Comparison of ENCODE assay signal across 23 mouse cellular contexts in genomic region chr16:38920488-38920887, GRCm38 (mm10). TPM values are rescaled to one million over a fixed set of nuclear protein-coding genes. Genes with fewer than 3 reads are reported as not detected.
DNase-seq lines count a peak whose midpoint lies in the region; ATAC-seq lines count a peak whose summit lies in the region.
"Had no signal": no experiment of that assay in that cellular context is flagged by ENCODE, and none has a peak within 500 bp of the region (broad histone marks: within the 10 kb centered on the region; RNA-seq: fewer than 3 reads in every experiment).

No protein-coding gene starts in this region.

- H3K9ac ChIP-seq in hindbrain, embryonic 15.5 days, result no peak overlapping the region
- H3K9ac ChIP-seq in hindbrain, embryonic 12.5 days, result no peak overlapping the region
- H3K9ac ChIP-seq in neural tube, embryonic 13.5 days, result no peak overlapping the region
- no peak overlapping the region for H3K9ac ChIP-seq in neural tube, embryonic 14.5 days (replicated peaks; ENCODE audit: low read depth, low read length)
- H3K9ac ChIP-seq: embryonic facial prominence, embryonic 15.5 days; heart, embryonic 13.5 days had no signal

- peaks cover 9% of the 10 kb centered on the region for H3K4me1 ChIP-seq in hindbrain, embryonic 15.5 days (replicated peaks)
- H3K4me1 ChIP-seq in hindbrain, embryonic 12.5 days, result 0 out of 2 replicates have a peak, but pooled peaks cover 6% of the 10 kb centered on the region
- H3K4me1 ChIP-seq in neural tube, embryonic 13.5 days (replicated peaks), result peaks cover 9% of the 10 kb centered on the region
- H3K4me1 ChIP-seq in neural tube, embryonic 14.5 days (ENCODE audit: control insufficient read depth, insufficient read depth, low read length), result no peaks in the 10 kb centered on the region

- H3K4me2 ChIP-seq in hindbrain, embryonic 15.5 days, result no peak overlapping the region
- H3K4me2 ChIP-seq in hindbrain, embryonic 12.5 days (replicated peaks), result no peak overlapping the region
- no peak overlapping the region for H3K4me2 ChIP-seq in neural tube, embryonic 13.5 days
- no peak overlapping the region for H3K4me2 ChIP-seq in neural tube, embryonic 14.5 days (ENCODE audit: low read depth, low read length)
- H3K4me2 ChIP-seq: embryonic facial prominence, embryonic 15.5 days; heart, embryonic 13.5 days had no signal

- WGBS in hindbrain, embryonic 15.5 days, result 69% methylated on average over 5 of the region's 5 CpGs
- WGBS in hindbrain, embryonic 12.5 days, result 82% methylated on average over 5 of the region's 5 CpGs
- WGBS in neural tube, embryonic 13.5 days, result 67% methylated on average over 5 of the region's 5 CpGs
- 79% methylated on average over 5 of the region's 5 CpGs for WGBS in neural tube, embryonic 14.5 days

- no peaks in the 10 kb centered on the region for H3K9me3 ChIP-seq in hindbrain, embryonic 15.5 days
- no peaks in the 10 kb centered on the region for H3K9me3 ChIP-seq in hindbrain, embryonic 12.5 days (replicated peaks)
- H3K9me3 ChIP-seq in neural tube, embryonic 13.5 days, result no peaks in the 10 kb centered on the region
- no peaks in the 10 kb centered on the region for H3K9me3 ChIP-seq in neural tube, embryonic 14.5 days (ENCODE audit: control insufficient read depth, low read length)
- H3K9me3 ChIP-seq: embryonic facial prominence, embryonic 15.5 days; forebrain, embryonic 10.5 days; heart, embryonic 13.5 days had no signal

- peak; percentile 78 for ATAC-seq in hindbrain, embryonic 15.5 days (ENCODE audit: low FRiP score, low read depth)
- no peak for ATAC-seq in hindbrain, embryonic 12.5 days (ENCODE audit: low FRiP score)
- peak; percentile 52; the same call in 1 of the 2 replicates for ATAC-seq in neural tube, embryonic 13.5 days (ENCODE audit: low read depth)
- ATAC-seq in neural tube, embryonic 14.5 days (ENCODE audit: low read depth), result peak; percentile 31; the same call in 1 of the 2 replicates
- ATAC-seq in megakaryocyte, adult 5-6 weeks (ENCODE audit: poor library complexity, severe bottlenecking), result no peak
- ATAC-seq: forebrain, embryonic 14.5 days; inflammation-experienced regulatory T-cells, adult 6 months had no signal

- no peaks in the 10 kb centered on the region for H3K36me3 ChIP-seq in hindbrain, embryonic 15.5 days
- H3K36me3 ChIP-seq in hindbrain, embryonic 12.5 days, result no peaks in the 10 kb centered on the region
- H3K36me3 ChIP-seq in neural tube, embryonic 13.5 days, result no peaks in the 10 kb centered on the region
- H3K36me3 ChIP-seq in neural tube, embryonic 14.5 days (ENCODE audit: control insufficient read depth, insufficient read depth, low read length), result no peaks in the 10 kb centered on the region
- H3K36me3 ChIP-seq: embryonic facial prominence, embryonic 15.5 days; forebrain, embryonic 10.5 days; heart, embryonic 13.5 days had no signal

- no peak overlapping the region for H3K27ac ChIP-seq in hindbrain, embryonic 15.5 days (replicated peaks)
- H3K27ac ChIP-seq in hindbrain, embryonic 12.5 days, result no peak overlapping the region
- H3K27ac ChIP-seq in neural tube, embryonic 13.5 days (replicated peaks), result no peak overlapping the region
- no peak overlapping the region for H3K27ac ChIP-seq in neural tube, embryonic 14.5 days (ENCODE audit: low read depth, low read length)
- H3K27ac ChIP-seq: embryonic facial prominence, embryonic 15.5 days; forebrain, embryonic 10.5 days; gastrocnemius, adult 2 months; heart, embryonic 13.5 days had no signal

- no peak for DNase-seq in neural tube, embryonic 10.5 days (ENCODE audit: extremely low spot score, low spot score)
- DNase-seq: adrenal gland, adult 8-10 months; adrenal gland, postnatal 36 days; cerebellum, adult 11 months; cerebellum, adult 8-10 months; cerebellum, postnatal 14 days; embryo, embryonic 11 days; gastrocnemius, adult 2 months; gastrocnemius, postnatal 25 days; heart, postnatal 4 days had no signal

- no peak overlapping the region for H3K4me3 ChIP-seq in hindbrain, embryonic 15.5 days
- H3K4me3 ChIP-seq in hindbrain, embryonic 12.5 days, result no peak overlapping the region
- H3K4me3 ChIP-seq in neural tube, embryonic 13.5 days, result no peak overlapping the region
- H3K4me3 ChIP-seq in neural tube, embryonic 14.5 days (ENCODE audit: low read depth, low read length), result no peak overlapping the region
- H3K4me3 ChIP-seq: embryonic facial prominence, embryonic 15.5 days; erythroblast, embryonic 14.5 days; forebrain, embryonic 10.5 days; gastrocnemius, adult 2 months; heart, embryonic 13.5 days had no signal

- H3K27me3 ChIP-seq in hindbrain, embryonic 15.5 days, result no peaks in the 10 kb centered on the region
- no peaks in the 10 kb centered on the region for H3K27me3 ChIP-seq in hindbrain, embryonic 12.5 days
- no peaks in the 10 kb centered on the region for H3K27me3 ChIP-seq in neural tube, embryonic 13.5 days
- no peaks in the 10 kb centered on the region for H3K27me3 ChIP-seq in neural tube, embryonic 14.5 days (ENCODE audit: control insufficient read depth, insufficient read depth, low read length)
- H3K27me3 ChIP-seq: embryonic facial prominence, embryonic 15.5 days; heart, embryonic 13.5 days had no signal

RNA-seq across cellular contexts. Expression of gene Igsf11, which starts 28.0 kb away (rescaled TPM):
- 3.2 and 4.3 TPM in 2 replicates for polyA plus RNA-seq in hindbrain, embryonic 15.5 days (2015; fragmentation: Nextera tagmentation; extraction: Ambion mirVana)
- 4.9 and 5.0 TPM in 2 replicates for polyA plus RNA-seq in hindbrain, embryonic 12.5 days (2016; fragmentation: Nextera tagmentation; extraction: Ambion mirVana)
- polyA plus RNA-seq in neural tube, embryonic 13.5 days (2015; fragmentation: Nextera tagmentation; extraction: Ambion mirVana), result 4.3 and 5.5 TPM in 2 replicates
- 3.5 and 3.7 TPM in 2 replicates for polyA plus RNA-seq in neural tube, embryonic 14.5 days (2014; fragmentation: Nextera tagmentation; extraction: Ambion mirVana)
- not detected in 2 replicates for total RNA-seq in megakaryocyte, adult 5-6 weeks (2015)
- not detected in 2 replicates for total RNA-seq in megakaryocyte, adult 5-6 weeks (2017)
- total RNA-seq: common myeloid progenitor, adult 5-6 weeks; granulocyte monocyte progenitor cell, adult 5-6 weeks had no signal
- polyA plus RNA-seq: erythroblast, embryonic 14.5 days; inflammation-experienced regulatory T-cells, adult 6 months had no signal

Comparison
In these comparisons a context has a peak if more than half of its experiments do, and no peak if none do; other contexts are left out.
1. ATAC-seq: peak in hindbrain, embryonic 15.5 days (single experiment), neural tube, embryonic 13.5 days (single experiment) and neural tube, embryonic 14.5 days (single experiment); none in hindbrain, embryonic 12.5 days (single experiment) and megakaryocyte, adult 5-6 weeks (single experiment).